Mouse (Mus musculus): Measurements from ENCODE around the gene Pcnx2. TPM values are rescaled to one million over a fixed set of nuclear protein-coding genes. Genes with fewer than 3 reads are reported as not detected.

Pcnx2 gene
- polyA plus RNA-seq, 1 experiment, result 0.01 TPM

DNA sequence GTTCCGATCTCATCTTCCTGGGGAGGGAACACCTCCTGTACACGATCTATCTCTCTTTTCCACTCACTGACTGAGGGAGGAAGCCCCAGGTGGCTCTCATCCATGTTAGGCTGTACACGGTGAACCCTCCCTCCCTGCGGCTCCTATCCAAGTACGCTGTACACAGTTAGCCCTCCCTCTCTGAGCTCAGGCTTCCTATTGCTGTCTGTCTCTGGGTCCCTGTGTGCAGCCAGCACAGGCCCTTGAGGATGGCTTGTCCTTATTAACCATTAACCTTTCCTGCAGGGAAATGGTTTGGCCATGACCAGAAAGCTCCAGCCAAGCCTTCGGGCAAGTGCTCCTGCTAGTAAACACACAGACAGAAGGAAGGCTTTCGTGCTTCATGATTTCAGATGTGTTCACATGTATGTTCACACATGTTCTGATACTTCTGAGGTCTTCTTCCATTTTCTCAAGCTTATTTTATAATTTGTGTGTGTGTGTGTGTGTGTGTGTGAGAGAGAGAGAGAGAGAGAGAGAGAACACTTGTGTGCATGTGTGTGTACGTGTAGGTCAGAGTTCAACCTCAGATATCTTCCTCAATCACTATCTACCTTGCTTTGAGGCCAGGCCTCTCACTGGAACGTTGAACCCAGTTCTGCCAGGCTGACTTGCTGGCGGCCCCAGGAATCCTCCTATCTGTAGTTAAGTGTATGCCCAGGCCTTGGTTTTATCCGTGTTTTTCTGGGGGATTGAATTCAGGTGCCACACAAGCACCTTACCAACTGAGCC is 32.3 kb upstream of the Pcnx2 start:
- Histone ChIP-seq H3K4me2 (ENCODE audit: low read depth) (no peak overlapping the region), H3K79me2 (ENCODE audit: control insufficient read depth, insufficient read depth) (no peaks in the 10 kb centered on the region), H3K4me3 (no peak overlapping the region), H3K36me3 (ENCODE audit: control insufficient read depth, insufficient read depth) (no peaks in the 10 kb centered on the region), H3K27me3 (ENCODE audit: control insufficient read depth, insufficient read depth, insufficient read length) (no peaks in the 10 kb centered on the region), H3ac (ENCODE audit: control insufficient read depth, insufficient read length) (no peak overlapping the region)
- no peak for TF ChIP-seq REST (IDR thresholded peaks at IDR 0.05; ENCODE audit: insufficient read depth, insufficient read length)
- TF ChIP-seq E2F4 (IDR thresholded peaks at IDR 0.05; ENCODE audit: insufficient read depth), result no peak
- TF ChIP-seq POLR2AphosphoS2 (IDR thresholded peaks at IDR 0.05; ENCODE audit: insufficient read length, low read depth), result no peak
- TF ChIP-seq SRF (IDR thresholded peaks at IDR 0.05; ENCODE audit: control insufficient read depth, insufficient read length, low read depth), result no peak
- TF ChIP-seq TCF12 (IDR thresholded peaks at IDR 0.05; ENCODE audit: insufficient read depth, poor library complexity, severe bottlenecking), result no peak
- no peak for TF ChIP-seq MYOD1 (IDR thresholded peaks at IDR 0.05; ENCODE audit: control insufficient read depth in 1 of 3, insufficient read length in 2 of 3, low read depth in 2 of 3)
- TF ChIP-seq TCF3 (IDR thresholded peaks at IDR 0.05; ENCODE audit: insufficient read length, low read depth), result no peak
- no peak for TF ChIP-seq CEBPB (IDR thresholded peaks at IDR 0.05; ENCODE audit: insufficient read depth, poor library complexity, severe bottlenecking)
- TF ChIP-seq POLR2A (IDR thresholded peaks at IDR 0.05; ENCODE audit: insufficient read length, low read depth), result no peak
- no peak for TF ChIP-seq USF1 (IDR thresholded peaks at IDR 0.05; ENCODE audit: low read depth)
- TF ChIP-seq MYOG (IDR thresholded peaks at IDR 0.05; ENCODE audit: control insufficient read depth in 1 of 3, insufficient read depth in 1 of 3, insufficient read length in 2 of 3, low read depth in 2 of 3), result no peak
- no peak for TF ChIP-seq MAX (IDR thresholded peaks at IDR 0.05; ENCODE audit: low read depth)

DNA sequence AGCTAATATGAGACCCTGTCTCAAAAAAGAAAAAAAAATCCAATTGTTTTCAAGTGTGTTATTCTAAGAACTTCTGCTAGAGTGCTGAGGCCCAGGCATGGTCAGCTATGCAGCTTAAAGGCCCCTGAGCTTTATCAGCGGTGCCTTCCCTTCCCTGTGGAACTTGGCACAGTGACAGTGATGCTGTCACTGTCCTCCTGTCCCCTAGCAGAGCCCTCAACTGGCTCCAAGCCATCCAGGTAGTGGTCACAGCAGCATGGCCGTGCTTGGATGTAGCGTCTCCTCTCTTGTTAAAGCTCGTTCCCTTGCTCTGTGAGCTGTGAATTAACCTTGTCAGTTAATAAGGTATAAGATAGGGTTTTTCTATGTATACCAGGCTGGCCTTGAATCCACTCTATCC is 28.5 kb upstream of the Pcnx2 start:
- no peak overlapping the region for H3K4me2 ChIP-seq (ENCODE audit: low read depth)
- H3K36me3 ChIP-seq (ENCODE audit: control insufficient read depth, insufficient read depth), result no peaks in the 10 kb centered on the region
- no peaks in the 10 kb centered on the region for H3K27me3 ChIP-seq (ENCODE audit: control insufficient read depth, insufficient read depth, insufficient read length)
- H3K4me3 ChIP-seq, result no peak overlapping the region
- H3ac ChIP-seq (ENCODE audit: control insufficient read depth, insufficient read length), result no peak overlapping the region
- no peak for TF ChIP-seq TCF3 (IDR thresholded peaks at IDR 0.05; ENCODE audit: insufficient read length, low read depth)
- no peak for TF ChIP-seq TCF12 (IDR thresholded peaks at IDR 0.05; ENCODE audit: insufficient read depth, poor library complexity, severe bottlenecking)
- no peak for TF ChIP-seq REST (IDR thresholded peaks at IDR 0.05; ENCODE audit: insufficient read depth, insufficient read length)
- TF ChIP-seq POLR2AphosphoS2 (IDR thresholded peaks at IDR 0.05; ENCODE audit: insufficient read length, low read depth), result no peak
- TF ChIP-seq SRF (IDR thresholded peaks at IDR 0.05; ENCODE audit: control insufficient read depth, insufficient read length, low read depth), result no peak
- TF ChIP-seq MYOD1 (IDR thresholded peaks at IDR 0.05; ENCODE audit: control insufficient read depth in 1 of 3, insufficient read length in 2 of 3, low read depth in 2 of 3), result no peak
- TF ChIP-seq USF1 (IDR thresholded peaks at IDR 0.05; ENCODE audit: low read depth), result no peak
- TF ChIP-seq CEBPB (IDR thresholded peaks at IDR 0.05; ENCODE audit: insufficient read depth, poor library complexity, severe bottlenecking), result no peak
- no peak for TF ChIP-seq E2F4 (IDR thresholded peaks at IDR 0.05; ENCODE audit: insufficient read depth)
- no peak for TF ChIP-seq POLR2A (IDR thresholded peaks at IDR 0.05; ENCODE audit: insufficient read length, low read depth)
- no peak for TF ChIP-seq MAX (IDR thresholded peaks at IDR 0.05; ENCODE audit: low read depth)
- TF ChIP-seq MYOG (IDR thresholded peaks at IDR 0.05; ENCODE audit: control insufficient read depth in 1 of 3, insufficient read depth in 1 of 3, insufficient read length in 2 of 3, low read depth in 2 of 3), result no peak
- no peaks in the 10 kb centered on the region for H3K79me2 ChIP-seq (ENCODE audit: control insufficient read depth, insufficient read depth)

DNA sequence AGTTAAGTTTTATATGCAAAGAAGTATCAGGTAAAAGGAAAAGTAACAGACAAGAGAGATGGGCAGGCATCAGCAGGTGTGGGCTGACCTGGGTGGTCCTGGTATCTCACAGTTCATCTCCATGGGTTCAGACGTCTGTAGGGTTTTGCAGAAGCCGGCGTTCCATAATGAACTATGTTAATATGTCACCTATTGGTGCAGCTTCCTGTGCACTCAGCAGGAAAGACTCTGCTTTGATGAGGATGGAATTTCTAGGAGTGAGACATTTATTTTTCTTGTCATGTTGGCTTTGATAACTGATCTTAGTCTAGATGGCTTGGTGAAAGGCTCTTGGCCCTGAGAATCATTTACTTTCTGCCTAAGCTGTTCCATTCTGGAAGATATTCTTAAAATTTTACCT is 24.2 kb upstream of the Pcnx2 start:
- Histone ChIP-seq H3K79me2 (ENCODE audit: control insufficient read depth, insufficient read depth) (no peaks in the 10 kb centered on the region), H3ac (ENCODE audit: control insufficient read depth, insufficient read length) (no peak overlapping the region), H3K4me3 (no peak overlapping the region), H3K27me3 (ENCODE audit: control insufficient read depth, insufficient read depth, insufficient read length) (peaks cover under 1% of the 10 kb centered on the region), H3K36me3 (ENCODE audit: control insufficient read depth, insufficient read depth) (no peaks in the 10 kb centered on the region), H3K4me2 (ENCODE audit: low read depth) (no peak overlapping the region)
- TF ChIP-seq TCF3 (IDR thresholded peaks at IDR 0.05; ENCODE audit: insufficient read length, low read depth) (no peak), CEBPB (IDR thresholded peaks at IDR 0.05; ENCODE audit: insufficient read depth, poor library complexity, severe bottlenecking) (no peak), TCF12 (IDR thresholded peaks at IDR 0.05; ENCODE audit: insufficient read depth, poor library complexity, severe bottlenecking) (no peak), E2F4 (IDR thresholded peaks at IDR 0.05; ENCODE audit: insufficient read depth) (no peak), MAX (IDR thresholded peaks at IDR 0.05; ENCODE audit: low read depth) (no peak), MYOG (IDR thresholded peaks at IDR 0.05; ENCODE audit: control insufficient read depth in 1 of 3, insufficient read depth in 1 of 3, insufficient read length in 2 of 3, low read depth in 2 of 3) (no peak), POLR2A (IDR thresholded peaks at IDR 0.05; ENCODE audit: insufficient read length, low read depth) (no peak), REST (IDR thresholded peaks at IDR 0.05; ENCODE audit: insufficient read depth, insufficient read length) (no peak)

DNA sequence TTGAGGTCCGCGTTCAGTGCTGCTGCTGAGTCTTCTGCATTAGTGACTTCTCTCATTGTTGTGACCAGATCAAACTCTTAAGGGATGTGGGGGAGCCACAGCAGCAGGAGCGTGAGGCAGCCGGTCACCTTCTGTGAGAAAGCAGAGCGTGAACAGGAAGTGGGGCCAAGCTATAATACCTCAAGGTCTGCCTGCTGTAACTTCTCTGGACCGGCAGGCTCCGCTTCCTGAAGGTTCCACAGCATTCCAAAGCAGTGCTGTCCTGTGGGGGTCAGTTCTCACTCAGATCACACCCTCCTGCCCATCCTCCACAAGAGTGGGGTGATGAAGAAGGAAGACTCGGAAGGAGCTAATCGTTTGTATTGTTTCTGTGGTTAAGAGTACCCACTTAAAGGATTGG is 22.6 kb upstream of the Pcnx2 start:
- TF ChIP-seq USF1 (IDR thresholded peaks at IDR 0.05; ENCODE audit: low read depth) (no peak), MYOG (IDR thresholded peaks at IDR 0.05; ENCODE audit: control insufficient read depth in 1 of 3, insufficient read depth in 1 of 3, insufficient read length in 2 of 3, low read depth in 2 of 3) (no peak), TCF3 (IDR thresholded peaks at IDR 0.05; ENCODE audit: insufficient read length, low read depth) (no peak), REST (IDR thresholded peaks at IDR 0.05; ENCODE audit: insufficient read depth, insufficient read length) (no peak), POLR2AphosphoS2 (IDR thresholded peaks at IDR 0.05; ENCODE audit: insufficient read length, low read depth) (no peak), E2F4 (IDR thresholded peaks at IDR 0.05; ENCODE audit: insufficient read depth) (no peak), CEBPB (IDR thresholded peaks at IDR 0.05; ENCODE audit: insufficient read depth, poor library complexity, severe bottlenecking) (no peak), MYOD1 (IDR thresholded peaks at IDR 0.05; ENCODE audit: control insufficient read depth in 1 of 3, insufficient read length in 2 of 3, low read depth in 2 of 3) (no peak)
- H3ac ChIP-seq (ENCODE audit: control insufficient read depth, insufficient read length), result no peak overlapping the region
- H3K79me2 ChIP-seq (ENCODE audit: control insufficient read depth, insufficient read depth), result no peaks in the 10 kb centered on the region
- H3K36me3 ChIP-seq (ENCODE audit: control insufficient read depth, insufficient read depth), result no peaks in the 10 kb centered on the region
- no peak overlapping the region for H3K4me2 ChIP-seq (ENCODE audit: low read depth)
- no peak overlapping the region for H3K4me3 ChIP-seq
- peaks cover 7% of the 10 kb centered on the region for H3K27me3 ChIP-seq (ENCODE audit: control insufficient read depth, insufficient read depth, insufficient read length)

Data from myocyte (in vitro differentiated cells).